ENCODE assay signal across 9 mouse cellular contexts in genomic region chr6:90606538-90606937, GRCm38 (mm10). TPM values are rescaled to one million over a fixed set of nuclear protein-coding genes. Genes with fewer than 3 reads are reported as not detected.
DNase-seq lines count a peak whose midpoint lies in the region; TF ChIP-seq lines count a peak whose summit lies in the region.
"Had no signal": no experiment of that assay in that cellular context is flagged by ENCODE, and none has a peak within 500 bp of the region (broad histone marks: within the 10 kb centered on the region; RNA-seq: fewer than 3 reads in every experiment).

No protein-coding gene starts in this region.

- TF ChIP-seq POLR2A in CH12.LX (IDR thresholded peaks at IDR 0.05; ENCODE audit: low read depth, low read length) = no peak
- no peak for TF ChIP-seq POLR2A in lung, adult 2 months (IDR thresholded peaks at IDR 0.05; ENCODE audit: borderline replicate concordance, extremely low read depth, low read depth, low read length)

- TF ChIP-seq RAD21 in CH12.LX (IDR thresholded peaks at IDR 0.05; ENCODE audit: low read depth, low read length) = peak; percentile 38

- dilution Hi-C loops in CH12.LX (cut with MboI; ENCODE audit: extremely low pct_ligation_motif_present, extremely low pct_unique_long_range_greater_than_20kb, low sequenced_read_pairs) = no loop called here

- H3K79me2 ChIP-seq in CH12.LX (replicated peaks; ENCODE audit: control insufficient read depth, extremely low read depth, insufficient read depth, poor library complexity, severe bottlenecking) = no peaks in the 10 kb centered on the region

- no peak overlapping the region for H3K27ac ChIP-seq in CH12.LX (ENCODE audit: insufficient read depth, low read depth)
- H3K27ac ChIP-seq: limb, embryonic 15.5 days had no signal

- H3K9ac ChIP-seq in CH12.LX (ENCODE audit: insufficient read depth, low read depth) = no peak overlapping the region
- H3K9ac ChIP-seq: limb, embryonic 15.5 days had no signal

- no peak overlapping the region for H3K4me2 ChIP-seq in CH12.LX (ENCODE audit: insufficient read depth, low read depth, poor library complexity, severe bottlenecking)
- H3K4me2 ChIP-seq: limb, embryonic 15.5 days had no signal

- TF ChIP-seq EP300 in CH12.LX (IDR thresholded peaks at IDR 0.05; ENCODE audit: low read length) = no peak

- peaks cover 2 to 11% of the 10 kb centered on the region in 2 experiments; a peak in 3 of 4 replicates for H3K4me1 ChIP-seq in CH12.LX (ENCODE audit: control insufficient read depth in 1 of 2, insufficient read depth in 2 of 2)
- peaks cover 2% of the 10 kb centered on the region; the same call in 1 of the 2 replicates for H3K4me1 ChIP-seq in lung, adult 2 months (ENCODE audit: control insufficient read depth, insufficient read depth, low read length)

- TF ChIP-seq CTCF in CH12.LX (conservative IDR thresholded peaks at IDR 0.05 in 1 of 2, IDR thresholded peaks at IDR 0.05 in 1 of 2; ENCODE audit: low read depth in 2 of 2, low read length in 2 of 2) = peak; percentile 89 to 97
- peak; percentile 95 for TF ChIP-seq CTCF in lung, adult 2 months (IDR thresholded peaks at IDR 0.05; ENCODE audit: insufficient read depth, low read length)

- H3K36me3 ChIP-seq in CH12.LX (replicated peaks in 1 of 2; ENCODE audit: control insufficient read depth in 1 of 2, insufficient read depth in 1 of 2, low read length in 1 of 2) = no peaks in the 10 kb centered on the region
- H3K36me3 ChIP-seq: limb, embryonic 15.5 days had no signal

- H3K9me3 ChIP-seq in CH12.LX (replicated peaks; ENCODE audit: low read length) = no peaks in the 10 kb centered on the region
- H3K9me3 ChIP-seq: limb, embryonic 15.5 days had no signal

- in situ Hi-C loops in CH12.LX (cut with MboI; ENCODE audit: low pct_ligation_motif_present, low pct_unique_long_range_greater_than_20kb, low sequenced_read_pairs) = no loop called here

- 39% methylated on average over 7 of the region's 7 CpGs for WGBS in lung, adult 2 months

- peaks cover 76% of the 10 kb centered on the region for H3K27me3 ChIP-seq in CH12.LX (replicated peaks)

- peak; percentile 68 to 85 for DNase-seq in adrenal gland, adult (ENCODE audit: inconsistent age in 2 of 2, low spot score in 1 of 2)
- DNase-seq in adrenal gland, adult 8-10 months = no peak
- peak; percentile 76 for DNase-seq in CH12.LX (ENCODE audit: extremely low read depth)
- DNase-seq in c-Kit-positive CD71-negative TER-119-negative erythroid progenitor cells, embryonic 14.5 days (ENCODE audit: low read depth) = peak; percentile 76
- DNase-seq in gastrocnemius, adult 18-20 months (ENCODE audit: low spot score) = peak; percentile 73
- DNase-seq in kidney, postnatal 25 days = peak; percentile 76 to 80
- DNase-seq in lung, adult 2 months = peak; percentile 56
- peak; percentile 76 for DNase-seq in skeletal muscle tissue, adult 2 months (ENCODE audit: low read depth, low spot score)

- H3K4me3 ChIP-seq in CH12.LX (replicated peaks in 1 of 3; ENCODE audit: low read depth in 2 of 3, low read length in 2 of 3, poor library complexity in 1 of 3) = no peak overlapping the region
- H3K4me3 ChIP-seq in lung, adult 2 months (replicated peaks; ENCODE audit: extremely low read depth, low read depth, low read length) = no peak overlapping the region
- H3K4me3 ChIP-seq: limb, embryonic 15.5 days had no signal

TF ChIP-seq in CH12.LX, 34 proteins besides CTCF, POLR2A, EP300 and RAD21:
- TF ChIP-seq BHLHE40 (IDR thresholded peaks at IDR 0.05; ENCODE audit: low read depth, low read length) = peak; percentile 59
- 0 out of 2 replicates have a peak, but pooled peaks have one; percentile 21 for TF ChIP-seq RCOR1 (conservative IDR thresholded peaks at IDR 0.05; ENCODE audit: low read depth, low read length)
- TF ChIP-seq SMC3 (IDR thresholded peaks at IDR 0.05; ENCODE audit: low read depth, low read length) = peak; percentile 19; the same call in 1 of the 2 replicates
- TF ChIP-seq ZKSCAN1 (IDR thresholded peaks at IDR 0.05; ENCODE audit: borderline replicate concordance, low read depth, low read length) = no peak
- TF ChIP-seq MAX (IDR thresholded peaks at IDR 0.05; ENCODE audit: low read length) = peak; percentile 35; the same call in 1 of the 2 replicates
- TF ChIP-seq MYC (IDR thresholded peaks at IDR 0.05; ENCODE audit: low read depth, low read length) = peak; percentile 69; the same call in 1 of the 2 replicates

RNA-seq across cellular contexts. Expression of gene Slc41a3, which starts 2.0 kb away (rescaled TPM):
- total RNA-seq in adrenal gland, adult 8-10 months (2022) = 10 to 100 TPM; 21.5 to 72.6 (median 39.6) TPM
- total RNA-seq in CH12.LX (2012; rRNA removed) = 0.55 and 0.59 TPM in 2 replicates
- 0.15 TPM in 1 of 2 replicates, not detected in the other for total RNA-seq in CH12.LX (2014; rRNA removed)
- polyA plus RNA-seq in CH12.LX (2012; ENCODE audit: insufficient read length, low read depth) = 0.10 TPM in 1 of 2 replicates, not detected in the other
- total RNA-seq in gastrocnemius, adult 18-20 months (2021) = 10 to 100 TPM; 83.4 to 93.7 TPM
- polyA plus RNA-seq in lung, adult 2 months (2012; rRNA removed) = 11.1 and 13.8 TPM in 2 replicates

Comparison
In these comparisons a context has a peak if more than half of its experiments do, and no peak if none do; other contexts are left out.
1. RNA of gene Slc41a3, which starts 2.0 kb away (total RNA-seq): 83.4 to 93.7 TPM in gastrocnemius, adult 18-20 months and 21.5 to 72.6 TPM in adrenal gland, adult 8-10 months; 0.15 to 0.59 TPM in CH12.LX; every median in the first group is over 10 times any median in the second.